Mouse (Mus musculus): Measurements from ENCODE around the gene Kcnj2. TPM values are rescaled to one million over a fixed set of nuclear protein-coding genes. Genes with fewer than 3 reads are reported as not detected.

Gene Kcnj2
- polyA plus RNA-seq, 1 experiment: 0.09 TPM

DNA sequence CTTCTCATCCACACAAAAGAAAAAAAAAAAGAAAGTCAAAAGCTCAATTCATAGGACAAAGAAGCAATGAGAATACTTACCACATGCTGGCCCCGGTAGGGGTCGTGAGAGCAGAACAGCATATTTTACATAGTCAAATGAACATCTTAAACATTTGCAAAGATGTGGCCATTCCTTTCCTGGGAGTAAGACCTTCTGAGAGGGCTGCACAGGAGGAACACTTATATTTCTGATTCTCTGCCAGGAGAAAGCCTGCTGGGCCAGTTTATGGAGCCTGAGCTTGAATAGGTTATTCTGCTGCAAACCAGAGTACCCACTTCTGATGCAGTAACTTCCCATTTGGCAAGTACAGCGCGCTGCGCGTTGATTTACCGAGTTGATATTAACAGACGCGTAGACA, 55.5 kb downstream of the Kcnj2 start:
- Histone ChIP-seq H3K4me1 (ENCODE audit: control insufficient read depth, insufficient read depth, low read length) (no peaks in the 10 kb centered on the region), H3K36me3 (ENCODE audit: control insufficient read depth, insufficient read depth, low read length) (no peaks in the 10 kb centered on the region), H3K27me3 (ENCODE audit: control insufficient read depth, insufficient read depth, low read length) (no peaks in the 10 kb centered on the region), H3K27ac (ENCODE audit: control insufficient read depth, insufficient read depth, low read depth, low read length) (no peak overlapping the region), H3K4me3 (ENCODE audit: control insufficient read depth, low read depth, low read length) (no peak overlapping the region)
- TF ChIP-seq CTCF (IDR thresholded peaks at IDR 0.05; ENCODE audit: control insufficient read depth, insufficient read depth, insufficient replicate concordance, low read depth, low read length): no peak
- no peak for TF ChIP-seq POLR2A (IDR thresholded peaks at IDR 0.05; ENCODE audit: control insufficient read depth, low read depth, low read length)

- H3K36me3 ChIP-seq (ENCODE audit: control insufficient read depth, insufficient read depth, low read length): no peaks in the 10 kb centered on the region
- no peaks in the 10 kb centered on the region for H3K4me1 ChIP-seq (ENCODE audit: control insufficient read depth, insufficient read depth, low read length)
- no peaks in the 10 kb centered on the region for H3K27me3 ChIP-seq (ENCODE audit: control insufficient read depth, insufficient read depth, low read length)
- TF ChIP-seq CTCF (IDR thresholded peaks at IDR 0.05; ENCODE audit: control insufficient read depth, insufficient read depth, insufficient replicate concordance, low read depth, low read length): no peak
- TF ChIP-seq POLR2A (IDR thresholded peaks at IDR 0.05; ENCODE audit: control insufficient read depth, low read depth, low read length): no peak
- H3K27ac ChIP-seq (ENCODE audit: control insufficient read depth, insufficient read depth, low read depth, low read length): no peak overlapping the region
- H3K4me3 ChIP-seq (ENCODE audit: control insufficient read depth, low read depth, low read length): no peak overlapping the region
These were observed 57.4 kb downstream of the Kcnj2 start for GRCm38 (mm10) chr11:111123324-111123723.

- H3K4me3 ChIP-seq (ENCODE audit: control insufficient read depth, low read depth, low read length): no peak overlapping the region
- no peaks in the 10 kb centered on the region for H3K27me3 ChIP-seq (ENCODE audit: control insufficient read depth, insufficient read depth, low read length)
- TF ChIP-seq CTCF (IDR thresholded peaks at IDR 0.05; ENCODE audit: control insufficient read depth, insufficient read depth, insufficient replicate concordance, low read depth, low read length) (no peak), POLR2A (IDR thresholded peaks at IDR 0.05; ENCODE audit: control insufficient read depth, low read depth, low read length) (no peak)
- H3K27ac ChIP-seq (ENCODE audit: control insufficient read depth, insufficient read depth, low read depth, low read length): no peak overlapping the region
- H3K4me1 ChIP-seq (ENCODE audit: control insufficient read depth, insufficient read depth, low read length): no peaks in the 10 kb centered on the region
- no peaks in the 10 kb centered on the region for H3K36me3 ChIP-seq (ENCODE audit: control insufficient read depth, insufficient read depth, low read length)
These were observed 60.0 kb downstream of the Kcnj2 start for GRCm38 (mm10) chr11:111125963-111126362.

Other genes starting within 250 kb of the Kcnj2 start
- gene Kcnj16, start 98.1 kb upstream of the Kcnj2 start, polyA plus RNA-seq (2012; rRNA removed): 0.40 TPM in 1 of 2 replicates, not detected in the other

Data from testis, adult 2 months (tissue).